Mouse (Mus musculus): ENCODE measurements around the gene Trappc12.

Gene Trappc12

GRCm38 (mm10) chr12:28732631-28733030, 17.6 kb downstream of the Trappc12 start:
- no peak for DNase-seq

DNA sequence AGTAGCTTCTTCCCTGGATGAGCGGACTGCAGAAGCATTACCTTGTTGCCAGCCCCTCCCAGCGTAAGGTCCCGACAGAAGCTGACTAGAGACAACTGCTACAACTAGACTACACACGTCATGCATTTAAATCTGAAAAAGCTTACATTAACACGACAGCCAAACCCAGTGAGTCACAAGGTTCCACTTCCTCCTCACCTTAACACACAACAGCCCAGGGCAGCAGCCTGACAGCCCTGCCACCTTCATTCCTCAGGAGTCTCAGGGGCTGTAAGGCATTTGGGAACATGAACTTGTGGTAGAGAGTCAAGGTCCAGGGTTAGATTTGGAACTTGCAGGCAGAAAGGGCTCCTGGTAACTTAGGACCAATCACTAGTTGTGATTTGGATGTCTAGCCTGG, 23.2 kb downstream of the Trappc12 start:
- DNase-seq: no peak

DNA sequence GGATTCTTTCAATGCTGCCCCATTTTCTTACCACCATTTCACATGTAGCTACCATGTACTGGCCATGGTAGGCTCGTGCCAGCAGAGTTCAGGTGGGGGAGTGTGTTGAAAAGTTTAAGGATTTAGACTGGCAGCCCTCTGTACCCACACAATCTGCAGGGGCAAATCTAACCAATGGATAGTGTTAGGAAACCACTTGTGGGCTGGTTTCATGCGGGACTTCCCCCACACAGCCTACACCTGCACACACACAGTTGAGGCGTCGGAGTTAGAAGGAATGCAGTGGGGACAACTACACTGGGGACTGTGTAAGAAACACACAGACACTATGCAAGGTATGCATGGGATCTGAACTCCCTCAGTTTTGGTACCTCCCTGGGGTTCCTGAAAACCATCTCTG, 24.1 kb downstream of the Trappc12 start:
- no peak for DNase-seq

DNA sequence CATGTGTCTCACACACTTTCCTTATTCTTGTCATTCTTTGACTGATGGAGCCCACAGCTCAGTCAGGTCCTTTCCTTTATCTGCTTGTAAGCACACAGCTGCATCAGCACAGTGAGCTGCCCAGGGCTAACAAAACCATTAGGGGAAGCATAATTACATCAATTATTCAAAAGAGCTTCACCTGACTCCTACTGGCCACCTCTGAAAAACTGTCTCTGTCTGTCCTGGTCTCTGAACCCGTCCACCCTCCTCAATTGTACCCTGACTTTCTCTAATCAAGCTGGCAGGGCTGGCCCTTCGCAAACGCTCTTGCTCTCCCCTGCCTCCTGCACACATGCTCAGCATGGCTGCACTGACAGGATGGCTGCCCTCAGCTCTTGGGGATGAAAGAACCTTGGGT, 25.9 kb downstream of the Trappc12 start:
- no peak for DNase-seq

DNA sequence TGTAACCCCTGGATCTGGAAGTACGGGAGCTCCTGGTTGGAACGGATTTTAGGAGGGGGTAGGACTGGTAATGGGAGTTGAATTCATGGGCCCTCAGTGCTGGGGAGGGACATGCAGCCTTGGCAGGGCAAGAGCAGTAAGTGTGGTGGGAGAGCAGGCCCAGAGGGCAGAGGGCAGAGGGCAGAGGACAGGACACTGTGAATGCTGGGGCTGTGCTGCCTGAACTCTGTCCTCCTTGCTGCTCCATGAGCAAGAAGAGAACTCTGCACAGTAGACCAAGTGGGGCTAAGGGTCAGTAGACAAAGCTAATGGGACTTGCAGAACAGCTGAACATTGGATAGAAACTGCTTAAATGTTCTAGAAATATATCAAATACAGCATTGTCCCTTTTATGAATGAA, 32.2 kb downstream of the Trappc12 start:
- DNase-seq: peak; percentile 61

DNA sequence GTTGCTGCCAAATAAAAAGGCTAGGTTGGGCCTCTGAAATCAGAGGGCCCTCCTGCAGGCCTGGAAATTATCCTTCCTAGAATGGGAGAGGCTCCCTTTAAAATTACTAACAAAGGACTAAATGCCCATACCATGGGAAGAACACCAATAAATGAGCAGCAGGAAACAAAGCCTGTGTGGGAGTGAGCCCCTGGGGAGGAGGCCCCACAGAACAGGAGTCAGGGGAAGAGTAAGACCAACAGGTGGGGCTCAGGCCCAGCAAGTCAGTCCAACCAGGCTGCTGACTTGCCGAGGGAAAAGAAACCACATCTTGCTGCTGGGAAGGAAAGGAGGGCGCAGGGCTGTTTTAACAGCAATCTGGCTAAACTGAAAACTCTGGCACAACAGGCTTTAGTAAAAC, 33.2 kb downstream of the Trappc12 start:
- no peak for DNase-seq

DNA sequence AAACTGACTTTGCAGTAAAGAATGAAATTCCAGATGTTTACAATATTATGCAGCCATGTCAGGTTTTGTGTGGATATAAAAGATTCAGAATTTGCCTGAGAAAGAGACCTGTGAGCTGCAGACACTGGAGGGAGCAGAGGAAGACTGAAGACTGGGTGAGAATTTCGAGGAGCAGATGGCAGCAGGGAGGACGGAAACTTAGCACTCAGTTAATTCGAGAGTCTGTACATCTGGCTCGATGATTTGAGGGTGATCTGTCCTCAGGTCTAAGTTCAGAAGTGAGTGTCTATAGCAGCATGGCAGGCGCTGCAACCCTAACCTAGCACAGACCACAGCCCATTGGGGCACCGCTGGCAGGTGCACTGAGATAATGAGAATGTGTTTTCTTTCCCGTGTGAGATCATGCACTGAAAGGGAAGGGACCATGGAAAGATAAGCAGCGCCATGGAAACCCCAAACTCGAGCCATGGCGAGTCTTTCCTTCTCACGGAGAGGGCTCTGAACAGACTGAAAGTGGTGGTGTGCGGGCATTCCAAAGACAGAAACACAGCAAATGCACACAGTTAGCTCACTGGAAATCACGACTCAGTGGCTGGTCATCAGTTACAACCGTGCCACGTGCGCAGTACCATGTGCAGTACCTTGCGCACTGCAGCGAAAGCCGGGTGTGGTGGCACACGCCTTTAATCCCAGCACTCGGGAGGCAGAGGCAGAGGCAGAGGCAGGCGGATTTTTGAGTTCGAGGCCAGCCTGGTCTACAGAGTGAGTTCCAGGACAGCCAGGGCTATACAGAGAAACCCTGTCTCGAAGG, 35.2 kb downstream of the Trappc12 start:
- no peak for DNase-seq

- DNase-seq: no peak
Measured at GRCm38 (mm10) chr12:28710566-28711185, 39.6 kb downstream of the Trappc12 start.

- DNase-seq: no peak
Measured at GRCm38 (mm10) chr12:28708154-28708553, 42.1 kb downstream of the Trappc12 start.

- no peak for DNase-seq
Measured at GRCm38 (mm10) chr12:28705204-28705603, 45.1 kb downstream of the Trappc12 start.

- DNase-seq: no peak
Measured at GRCm38 (mm10) chr12:28704381-28704780, 45.9 kb downstream of the Trappc12 start.

DNA sequence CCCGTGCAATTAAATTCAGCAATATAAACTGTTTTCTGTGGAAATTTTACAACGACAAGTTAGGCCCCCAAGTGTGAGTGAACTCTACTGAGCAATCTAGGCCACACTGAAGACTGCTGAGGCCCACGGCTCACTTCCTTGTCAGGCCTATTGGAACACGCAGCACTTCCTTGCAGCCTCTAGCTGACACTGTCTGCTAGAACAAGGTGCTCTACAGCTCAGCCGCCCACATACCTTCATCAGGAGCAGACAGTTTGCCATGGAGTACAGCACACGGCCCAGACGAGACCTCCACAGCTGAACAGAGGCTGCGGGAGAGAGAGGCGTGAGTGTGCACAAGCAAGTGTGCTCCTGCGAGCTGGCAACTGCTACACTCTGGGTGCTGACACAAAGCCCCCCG, 49.0 kb downstream of the Trappc12 start:
- DNase-seq: no peak

DNA sequence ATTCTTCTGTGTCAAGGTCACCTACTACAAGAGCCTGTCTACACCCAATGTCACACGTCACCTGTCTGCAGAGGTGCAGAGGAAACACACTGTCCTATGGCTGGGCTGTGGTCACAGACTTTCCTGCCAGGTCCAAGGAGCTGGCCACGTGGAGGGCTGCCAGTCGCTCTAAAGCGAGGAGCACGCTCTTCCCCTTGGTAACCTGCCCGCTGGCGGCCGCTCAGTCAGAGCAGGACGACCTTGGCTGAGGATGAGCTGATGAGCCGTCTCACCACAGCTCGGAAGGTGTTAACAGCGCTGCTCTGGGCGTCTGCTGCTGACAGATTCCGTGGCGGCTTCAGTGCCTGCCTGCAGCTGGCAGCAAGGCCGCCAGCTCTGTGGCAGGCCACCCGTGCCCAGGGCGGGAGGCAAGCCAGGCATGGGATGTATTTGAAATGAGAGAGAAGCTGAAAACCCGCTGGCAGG, 49.7 kb downstream of the Trappc12 start:
- peak; percentile 68 for DNase-seq

- no peak for DNase-seq
Measured at GRCm38 (mm10) chr12:28700101-28700511, 50.2 kb downstream of the Trappc12 start.

DNA sequence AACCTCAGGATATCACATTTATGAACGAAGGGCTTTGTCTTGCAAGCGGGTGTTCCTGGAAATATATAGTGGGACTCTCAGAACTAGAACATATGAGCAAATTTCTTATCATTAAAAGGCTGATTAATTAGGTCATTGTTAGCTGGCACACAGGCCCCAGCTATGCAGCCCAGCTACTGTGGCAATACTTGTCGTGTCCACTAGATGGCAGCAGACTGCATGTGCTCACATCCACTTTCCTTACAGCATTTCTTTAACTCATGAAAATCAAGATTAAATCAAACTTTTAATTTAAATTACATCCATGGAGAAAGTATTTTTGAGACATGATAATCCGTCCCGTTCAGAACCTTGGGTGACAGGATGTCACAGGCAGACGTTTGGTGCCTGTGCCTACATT, 50.6 kb downstream of the Trappc12 start:
- DNase-seq: peak; percentile 54

GRCm38 (mm10) chr12:28699086-28699485, 51.2 kb downstream of the Trappc12 start:
- no peak for DNase-seq

GRCm38 (mm10) chr12:28697821-28698595, 52.3 kb downstream of the Trappc12 start:
- peak; percentile 60 for DNase-seq

- no peak for DNase-seq
Measured at GRCm38 (mm10) chr12:28694776-28695175, 55.5 kb downstream of the Trappc12 start.

GRCm38 (mm10) chr12:28694231-28694630, 56.0 kb downstream of the Trappc12 start:
- DNase-seq: no peak

DNA sequence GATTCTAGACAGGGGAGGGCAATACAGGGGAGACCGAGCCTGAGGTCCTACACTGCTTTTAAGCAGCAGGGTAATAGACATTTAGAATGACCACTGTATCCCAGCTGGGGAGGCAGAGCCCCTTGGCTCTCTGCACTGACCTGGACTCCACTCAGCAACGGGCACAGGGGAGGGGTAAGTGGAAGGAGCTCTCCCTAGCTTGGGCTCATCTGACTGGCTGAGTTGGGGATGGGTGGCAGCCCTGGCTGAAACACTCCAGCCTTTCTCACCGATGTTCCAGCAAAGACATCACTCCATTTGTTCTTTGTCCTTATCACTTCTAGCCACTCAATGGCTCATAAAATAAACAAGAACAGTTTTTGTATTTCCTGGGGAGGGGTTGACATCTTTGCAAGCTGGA, 56.5 kb downstream of the Trappc12 start:
- no peak for DNase-seq

GRCm38 (mm10) chr12:28690730-28691129, 59.5 kb downstream of the Trappc12 start:
- no peak for DNase-seq

GRCm38 (mm10) chr12:28688996-28689395, 61.3 kb downstream of the Trappc12 start:
- no peak for DNase-seq

GRCm38 (mm10) chr12:28686199-28686879, 63.9 kb downstream of the Trappc12 start:
- DNase-seq: no peak

Measured in kidney, adult 11 months (tissue).